Mouse (Mus musculus) hindbrain, embryonic 16.5 days (tissue): ENCODE data around the gene Smco2. TPM values are rescaled to one million over a fixed set of nuclear protein-coding genes. Genes with fewer than 3 reads are reported as not detected.
A peak's percentile ranks its signal among the peaks of the same experiment; 100 is the strongest.

Experiments
- ATAC-seq: fragments of 200-750 bp; cut with Nextera tagmentation; 2 replicates; pipeline ENCODE4 v1.8.0; 2017; ENCODE audit warnings: moderate TSS enrichment, moderate library complexity
- H3K27ac ChIP-seq: fragments of 300-500 bp; sonication (generic); 2 replicates; pipeline ENCODE4 v1.5.1; 2014; ENCODE audit warnings: low read depth, mild to moderate bottlenecking, control low read depth, low read length, moderate library complexity
- H3K27me3 ChIP-seq: fragments of 300-500 bp; sonication (generic); replicated peaks from 2 replicates; pipeline ENCODE4 v1.6.1; 2014; ENCODE audit warnings: low read length; ENCODE audit not compliant: control insufficient read depth, insufficient read depth
- H3K36me3 ChIP-seq: fragments of 300-500 bp; sonication (generic); 2 replicates; pipeline ENCODE4 v1.6.1; 2014; ENCODE audit warnings: mild to moderate bottlenecking, low read length, moderate library complexity, mixed read lengths; ENCODE audit not compliant: control insufficient read depth, insufficient read depth
- H3K4me1 ChIP-seq: fragments of 300-500 bp; sonication (generic); 2 replicates; pipeline ENCODE4 v1.6.1; 2014; ENCODE audit warnings: low read depth, low read length; ENCODE audit not compliant: control insufficient read depth, insufficient read depth
- H3K4me2 ChIP-seq: fragments of 300-500 bp; sonication (generic); 2 replicates; pipeline ENCODE4 v1.6.1; 2014; ENCODE audit warnings: mild to moderate bottlenecking, low read length, control low read depth, moderate library complexity
- H3K4me3 ChIP-seq: fragments of 300-500 bp; sonication (generic); 2 replicates; pipeline ENCODE4 v1.5.1; 2014; ENCODE audit warnings: mild to moderate bottlenecking, low read length, control low read depth, moderate library complexity
- H3K9ac ChIP-seq: fragments of 300-500 bp; sonication (generic); 2 replicates; pipeline ENCODE4 v1.6.1; 2014; ENCODE audit warnings: low read depth, mild to moderate bottlenecking, control low read depth, low read length, moderate library complexity
- H3K9me3 ChIP-seq: fragments of 300-500 bp; sonication (generic); 2 replicates; pipeline ENCODE4 v1.6.1; 2014; ENCODE audit warnings: mild to moderate bottlenecking, low read length, moderate library complexity; ENCODE audit not compliant: control insufficient read depth
- WGBS: fragments of 180-500 bp; shearing (Covaris S2); extraction: QIAGEN DNeasy Blood & Tissue Kit; methylation state at CpG from one replicate; pipeline ENCODE4 v1.1.7; 2014; 5-methylcytosine and 5-hydroxymethylcytosine counted together
- polyA plus RNA-seq: library from polyadenylated mRNA; unstranded; fragments of >200 nt; fragmentation: Nextera tagmentation; extraction: Ambion mirVana; gene quantifications from 2 replicates; pipeline ENCODE4 v1.2.1, GENCODE M21; 2015

Gene Smco2
- polyA plus RNA-seq, 1 experiment from 2014 or later: not detected

DNA sequence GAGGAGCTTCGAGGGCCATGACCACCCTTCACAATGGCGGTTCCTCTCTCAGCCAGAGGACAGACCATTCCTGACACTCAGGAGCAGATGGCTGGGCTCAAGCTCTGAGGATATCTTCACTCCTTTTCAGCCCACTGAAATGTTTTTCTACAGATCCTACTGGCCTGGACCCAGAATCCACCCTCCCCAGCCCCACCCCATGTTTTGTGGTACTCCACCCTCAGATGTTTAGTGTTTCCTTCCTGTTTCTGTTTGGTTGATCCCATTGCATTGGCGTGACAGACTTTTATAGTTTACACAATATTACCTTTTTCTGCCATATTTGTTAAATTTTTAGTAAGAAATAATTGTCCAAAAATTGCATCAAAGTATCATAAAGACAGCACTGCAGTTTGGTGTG is 15.6 kb upstream of the Smco2 start:
- Histone ChIP-seq H3K4me3 (no peak overlapping the region), H3K4me1 (no peaks in the 10 kb centered on the region), H3K27me3 (no peaks in the 10 kb centered on the region), H3K4me2 (no peak overlapping the region), H3K27ac (no peak overlapping the region), H3K9me3 (no peaks in the 10 kb centered on the region), H3K9ac (no peak overlapping the region), H3K36me3 (no peaks in the 10 kb centered on the region)
- ATAC-seq: no peak
- 86% methylated on average over 2 of the region's 3 CpGs for WGBS

DNA sequence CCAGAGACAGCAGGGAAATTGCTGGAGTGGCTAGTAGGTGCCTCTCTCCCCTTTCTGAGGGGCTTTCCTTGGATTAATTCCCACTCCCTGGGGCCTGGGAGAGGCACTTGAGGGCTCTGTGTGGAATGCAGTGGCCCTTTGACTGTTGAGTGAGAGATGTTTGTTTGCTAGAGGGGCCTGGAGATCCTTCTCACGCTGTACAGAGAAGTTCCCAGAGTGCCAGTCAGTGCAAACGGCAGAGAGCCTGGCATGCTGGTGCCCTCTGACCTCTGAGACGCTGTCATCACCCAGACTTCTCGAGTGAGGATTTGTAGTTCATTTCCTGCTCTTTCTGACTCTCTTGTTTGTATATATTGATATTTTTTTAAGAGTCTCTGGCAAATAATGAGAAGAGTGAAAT is 14.1 kb upstream of the Smco2 start:
- no peak overlapping the region for H3K4me3 ChIP-seq
- 38% methylated on average over 4 of the region's 4 CpGs for WGBS
- no peak overlapping the region for H3K27ac ChIP-seq
- no peak for ATAC-seq
- H3K9me3 ChIP-seq: no peaks in the 10 kb centered on the region
- no peak overlapping the region for H3K4me2 ChIP-seq
- H3K27me3 ChIP-seq: no peaks in the 10 kb centered on the region
- no peaks in the 10 kb centered on the region for H3K36me3 ChIP-seq
- H3K9ac ChIP-seq: no peak overlapping the region
- H3K4me1 ChIP-seq: no peaks in the 10 kb centered on the region

DNA sequence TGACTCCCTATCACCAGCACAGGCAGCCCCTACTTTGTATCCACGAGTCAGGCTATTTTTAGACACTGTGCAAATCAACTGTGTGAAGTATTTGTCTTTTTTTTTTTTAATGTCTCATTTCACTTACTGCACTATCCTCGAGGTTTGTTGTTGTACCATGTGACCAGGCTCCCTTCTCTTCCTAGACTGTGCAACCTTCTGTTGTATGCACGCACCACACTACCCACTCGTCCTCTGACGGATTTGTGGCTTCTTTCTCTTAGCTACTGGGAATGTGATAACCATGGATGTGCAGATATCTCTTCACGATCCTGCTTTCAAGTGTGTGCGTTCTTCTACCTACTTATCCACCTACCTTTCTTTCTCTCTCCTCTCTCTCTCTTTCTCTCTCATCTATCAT is 12.6 kb upstream of the Smco2 start:
- no peaks in the 10 kb centered on the region for H3K36me3 ChIP-seq
- H3K9me3 ChIP-seq: no peaks in the 10 kb centered on the region
- H3K4me1 ChIP-seq: no peaks in the 10 kb centered on the region
- ATAC-seq: no peak
- no peak overlapping the region for H3K4me3 ChIP-seq
- H3K27ac ChIP-seq: no peak overlapping the region
- H3K9ac ChIP-seq: no peak overlapping the region
- 78% methylated on average over 7 of the region's 7 CpGs for WGBS
- H3K27me3 ChIP-seq: no peaks in the 10 kb centered on the region
- no peak overlapping the region for H3K4me2 ChIP-seq

DNA sequence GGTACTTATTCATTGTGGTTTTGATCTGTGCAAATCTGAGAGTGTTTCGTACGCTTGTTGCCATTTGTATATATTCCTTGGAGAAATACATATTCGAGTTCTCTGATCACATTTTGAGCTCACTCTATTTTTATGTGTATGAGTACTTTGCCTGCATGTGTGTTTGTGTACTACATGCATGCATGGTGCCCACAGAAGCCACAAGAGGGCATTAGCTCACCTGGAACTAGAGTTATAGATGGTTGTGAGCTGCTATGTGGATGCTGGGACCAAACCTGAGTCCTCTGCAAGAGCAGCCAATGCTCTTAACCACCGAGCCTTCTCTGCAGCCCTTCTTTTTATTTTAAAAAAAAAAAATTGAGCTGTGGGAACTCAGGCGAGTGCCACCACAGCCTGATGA is 11.5 kb upstream of the Smco2 start:
- H3K4me3 ChIP-seq: no peak overlapping the region
- H3K36me3 ChIP-seq: no peaks in the 10 kb centered on the region
- no peak for ATAC-seq
- H3K4me2 ChIP-seq: no peak overlapping the region
- 94% methylated on average over 5 of the region's 5 CpGs for WGBS
- H3K9me3 ChIP-seq: no peaks in the 10 kb centered on the region
- no peaks in the 10 kb centered on the region for H3K27me3 ChIP-seq
- H3K27ac ChIP-seq: no peak overlapping the region
- no peak overlapping the region for H3K9ac ChIP-seq
- no peaks in the 10 kb centered on the region for H3K4me1 ChIP-seq

DNA sequence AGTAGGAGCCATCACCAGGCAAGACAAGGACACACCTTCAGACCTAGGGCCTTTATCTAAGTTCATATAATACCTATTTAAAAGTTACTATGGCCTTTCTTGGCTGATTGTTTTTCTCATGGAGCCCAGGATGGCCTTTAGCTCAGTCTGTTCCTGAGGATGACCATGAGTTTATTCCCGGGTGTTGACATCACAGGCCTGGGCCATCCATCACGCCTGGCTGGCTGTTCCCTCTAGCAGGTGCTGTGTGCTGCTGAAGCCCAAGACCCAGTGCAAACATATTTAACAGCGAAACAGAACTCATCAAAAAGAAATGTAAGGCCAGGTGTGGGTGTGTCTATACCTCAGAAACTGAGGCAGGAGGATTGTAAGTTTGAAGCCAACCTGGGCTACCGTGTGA is 11.0 kb upstream of the Smco2 start:
- Histone ChIP-seq H3K4me2 (no peak overlapping the region), H3K4me3 (no peak overlapping the region), H3K27ac (no peak overlapping the region), H3K4me1 (no peaks in the 10 kb centered on the region), H3K9ac (no peak overlapping the region), H3K36me3 (no peaks in the 10 kb centered on the region), H3K9me3 (no peaks in the 10 kb centered on the region), H3K27me3 (no peaks in the 10 kb centered on the region)
- 92% methylated on average over 4 of the region's 4 CpGs for WGBS
- ATAC-seq: no peak

DNA sequence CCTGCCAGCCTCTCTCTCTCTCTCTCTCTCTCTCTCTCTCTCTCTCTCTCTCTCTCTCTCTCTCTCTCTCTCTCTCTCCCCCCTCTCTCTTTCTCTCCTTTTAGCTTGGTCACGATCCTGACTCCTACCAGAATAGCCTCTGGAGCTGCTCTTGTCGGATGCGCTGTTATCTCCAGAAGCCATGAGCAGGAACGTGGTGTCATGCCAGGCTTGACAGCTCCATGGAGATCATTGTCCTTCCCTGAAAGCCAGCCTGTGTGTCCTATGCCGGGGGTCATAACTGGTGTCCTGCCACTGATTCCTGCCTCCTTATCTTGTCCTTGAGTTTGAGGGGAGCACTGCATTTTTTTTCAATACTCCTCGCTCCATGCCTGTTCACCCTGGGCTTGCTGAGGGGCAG is 5.0 kb upstream of the Smco2 start:
- ATAC-seq: no peak
- WGBS: 83% methylated on average over 6 of the region's 6 CpGs
- no peaks in the 10 kb centered on the region for H3K9me3 ChIP-seq

DNA sequence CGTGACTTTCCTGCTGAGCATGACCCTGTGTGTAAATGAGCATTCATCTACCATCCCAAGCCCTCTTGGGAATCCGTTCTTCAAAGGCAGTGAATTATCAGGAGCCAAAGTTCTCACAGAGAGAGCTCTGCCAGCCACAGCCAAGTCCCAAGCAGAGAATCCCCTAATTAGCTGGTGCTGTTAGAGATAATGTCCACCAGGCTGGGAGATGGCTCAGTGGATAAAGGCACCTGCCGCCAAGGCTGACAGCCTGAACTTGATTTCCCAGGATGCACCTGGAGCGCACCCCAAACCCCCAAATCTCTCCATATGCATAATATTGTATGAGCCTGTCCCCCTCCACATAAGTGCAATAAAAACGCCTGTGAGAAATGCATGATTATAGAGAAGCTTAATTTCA is 4.6 kb upstream of the Smco2 start:
- no peak overlapping the region for H3K27ac ChIP-seq
- no peak overlapping the region for H3K4me3 ChIP-seq
- H3K27me3 ChIP-seq: no peaks in the 10 kb centered on the region
- no peak for ATAC-seq
- H3K9me3 ChIP-seq: no peaks in the 10 kb centered on the region
- no peaks in the 10 kb centered on the region for H3K36me3 ChIP-seq
- no peak overlapping the region for H3K9ac ChIP-seq
- WGBS: 73% methylated on average over 5 of the region's 5 CpGs
- no peaks in the 10 kb centered on the region for H3K4me1 ChIP-seq
- H3K4me2 ChIP-seq: no peak overlapping the region

More for the DNA sequence above, 5.0 kb upstream of the Smco2 start:
- H3K27ac ChIP-seq: no peak overlapping the region
- no peaks in the 10 kb centered on the region for H3K4me1 ChIP-seq
- H3K4me3 ChIP-seq: no peak overlapping the region
- H3K9ac ChIP-seq: no peak overlapping the region
- H3K27me3 ChIP-seq: no peaks in the 10 kb centered on the region
- H3K4me2 ChIP-seq: no peak overlapping the region
- no peaks in the 10 kb centered on the region for H3K36me3 ChIP-seq

DNA sequence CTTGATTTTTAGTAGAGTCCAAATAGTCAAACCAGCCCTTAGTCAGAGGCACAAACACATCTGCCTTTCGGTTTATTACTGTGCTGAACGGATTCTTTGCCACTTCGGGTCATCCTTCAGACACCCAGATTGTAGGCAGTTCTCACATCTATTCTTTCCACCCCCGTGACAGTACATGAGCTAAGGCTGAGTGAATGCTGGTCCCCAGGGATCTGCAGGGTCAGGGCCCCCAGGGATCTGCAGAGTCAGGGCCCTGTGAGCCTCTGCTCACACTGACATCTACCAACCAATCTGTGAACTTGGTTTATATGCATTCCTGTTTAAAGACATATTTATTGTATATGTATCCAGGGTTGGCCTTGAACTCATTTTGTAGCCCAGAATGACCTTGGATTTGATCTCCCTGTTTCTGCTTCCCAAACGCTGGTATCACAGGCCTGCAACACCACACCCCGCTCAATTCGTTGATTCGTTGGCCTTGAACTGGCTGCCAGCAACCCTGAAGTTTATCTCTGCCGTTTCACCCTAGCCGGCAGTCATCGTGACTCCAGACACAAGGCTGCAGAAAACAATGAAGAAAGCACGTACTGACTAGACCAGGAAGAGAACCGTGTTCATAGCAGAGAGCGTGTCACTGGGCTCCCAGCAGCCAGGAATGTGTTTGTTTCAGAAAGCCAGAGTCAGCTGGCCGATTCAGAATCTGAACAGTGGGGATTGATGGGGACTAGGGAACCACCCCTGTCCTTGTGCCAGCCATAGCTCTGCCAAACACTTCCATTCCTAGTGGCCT is 3.7 kb upstream of the Smco2 start:
- H3K27me3 ChIP-seq: no peaks in the 10 kb centered on the region
- peak; percentile 76 for ATAC-seq
- H3K4me3 ChIP-seq: no peak overlapping the region
- H3K9me3 ChIP-seq: no peaks in the 10 kb centered on the region
- no peak overlapping the region for H3K9ac ChIP-seq
- no peak overlapping the region for H3K27ac ChIP-seq
- 72% methylated on average over 15 of the region's 15 CpGs for WGBS
- H3K4me1 ChIP-seq: no peaks in the 10 kb centered on the region
- H3K36me3 ChIP-seq: no peaks in the 10 kb centered on the region
- H3K4me2 ChIP-seq: no peak overlapping the region

DNA sequence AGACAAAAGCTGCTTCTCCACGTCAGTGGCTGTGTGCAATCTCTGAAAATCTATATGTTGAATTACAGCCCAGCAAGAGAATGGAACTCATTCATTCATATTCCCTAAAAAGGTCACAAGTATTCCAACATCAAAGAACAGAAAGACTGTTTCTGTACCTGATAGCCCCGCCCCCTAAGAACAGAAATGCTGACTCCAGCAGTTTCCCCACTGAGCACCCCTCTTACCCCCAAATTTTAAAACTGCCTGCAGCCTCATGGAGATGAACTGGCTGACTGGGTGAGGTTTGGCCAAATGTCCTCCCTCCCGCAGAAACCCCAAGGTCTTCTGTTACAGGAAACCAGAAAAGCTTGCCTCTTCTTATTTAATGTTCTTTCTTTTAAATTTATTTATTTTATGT is 2.5 kb upstream of the Smco2 start:
- Histone ChIP-seq H3K27me3 (no peaks in the 10 kb centered on the region), H3K36me3 (no peaks in the 10 kb centered on the region), H3K4me1 (no peaks in the 10 kb centered on the region), H3K4me3 (no peak overlapping the region), H3K4me2 (no peak overlapping the region), H3K9ac (no peak overlapping the region), H3K27ac (no peak overlapping the region), H3K9me3 (no peaks in the 10 kb centered on the region)
- ATAC-seq: no peak
- 83% methylated on average over 3 of the region's 3 CpGs for WGBS
